Mouse (Mus musculus) heart, embryonic 16.5 days (tissue): ENCODE results near the gene Stk39. TPM values are rescaled to one million over a fixed set of nuclear protein-coding genes. Genes with fewer than 3 reads are reported as not detected.

Experiments used
- ATAC-seq: fragments of 200-750 bp; cut with Nextera tagmentation; replicated peaks from 2 replicates; pipeline ENCODE4 v1.8.0; 2017; ENCODE audit warnings: moderate number of reproducible peaks; ENCODE audit not compliant: insufficient read depth, low FRiP score; ENCODE audit errors: extremely low read depth
- H3K27ac ChIP-seq: fragments of 300-500 bp; sonication (generic); 2 replicates; pipeline ENCODE4 v1.5.1; 2014; ENCODE audit warnings: mild to moderate bottlenecking, low read length, control low read depth, moderate library complexity
- H3K27me3 ChIP-seq: fragments of 300-500 bp; sonication (generic); 2 replicates; pipeline ENCODE4 v1.6.1; 2014; ENCODE audit warnings: low read length, mixed read lengths; ENCODE audit not compliant: control insufficient read depth, insufficient read depth
- H3K36me3 ChIP-seq: fragments of 300-500 bp; sonication (generic); 2 replicates; pipeline ENCODE4 v1.6.1; 2014; ENCODE audit not compliant: control insufficient read depth, insufficient read depth
- H3K4me1 ChIP-seq: fragments of 300-500 bp; sonication (generic); 2 replicates; pipeline ENCODE4 v1.6.1; 2014; ENCODE audit warnings: low read length, mixed read lengths; ENCODE audit not compliant: control insufficient read depth, insufficient read depth
- H3K4me2 ChIP-seq: fragments of 300-500 bp; sonication (generic); 2 replicates; pipeline ENCODE4 v1.6.1; 2014; ENCODE audit warnings: low read depth, mild to moderate bottlenecking, control low read depth, low read length
- H3K4me3 ChIP-seq: fragments of 300-500 bp; sonication (generic); 2 replicates; pipeline ENCODE4 v1.5.1; 2014; ENCODE audit warnings: mild to moderate bottlenecking, control low read depth, low read length
- H3K9ac ChIP-seq: fragments of 300-500 bp; sonication (generic); 2 replicates; pipeline ENCODE4 v1.6.1; 2014; ENCODE audit warnings: low read length, control low read depth
- H3K9me3 ChIP-seq: fragments of 300-500 bp; sonication (generic); replicated peaks from 2 replicates; pipeline ENCODE4 v1.6.1; 2016; ENCODE audit warnings: low read length; ENCODE audit not compliant: control insufficient read depth
- WGBS: fragments of 180-500 bp; shearing (Covaris S2); extraction: QIAGEN DNeasy Blood & Tissue Kit; methylation state at CpG from one replicate; pipeline ENCODE4 v1.1.7; 2014; 5-methylcytosine and 5-hydroxymethylcytosine counted together
- polyA plus RNA-seq: library from polyadenylated mRNA; unstranded; fragments of >200 nt; fragmentation: Nextera tagmentation; extraction: Ambion mirVana; gene quantifications from 2 replicates; pipeline ENCODE4 v1.2.1, GENCODE M21; 2015

The Stk39 gene
- polyA plus RNA-seq, 1 experiment from 2014 or later, result 61.8 TPM

- ATAC-seq, result no peak
- Histone ChIP-seq H3K9ac (0 out of 2 replicates have a peak overlapping the region, but pooled peaks have one; percentile 12), H3K36me3 (peaks cover 4% of the 10 kb centered on the region; the same call in 1 of the 2 replicates), H3K4me2 (no peak overlapping the region), H3K4me1 (peaks cover 33% of the 10 kb centered on the region), H3K27ac (0 out of 2 replicates have a peak overlapping the region, but pooled peaks have one; percentile 32), H3K27me3 (no peaks in the 10 kb centered on the region), H3K9me3 (no peaks in the 10 kb centered on the region), H3K4me3 (no peak overlapping the region)
- 64% methylated on average over 6 of the region's 6 CpGs for WGBS
These were observed 28.9 kb downstream of the Stk39 start for GRCm38 (mm10) chr2:68443141-68443540.

DNA sequence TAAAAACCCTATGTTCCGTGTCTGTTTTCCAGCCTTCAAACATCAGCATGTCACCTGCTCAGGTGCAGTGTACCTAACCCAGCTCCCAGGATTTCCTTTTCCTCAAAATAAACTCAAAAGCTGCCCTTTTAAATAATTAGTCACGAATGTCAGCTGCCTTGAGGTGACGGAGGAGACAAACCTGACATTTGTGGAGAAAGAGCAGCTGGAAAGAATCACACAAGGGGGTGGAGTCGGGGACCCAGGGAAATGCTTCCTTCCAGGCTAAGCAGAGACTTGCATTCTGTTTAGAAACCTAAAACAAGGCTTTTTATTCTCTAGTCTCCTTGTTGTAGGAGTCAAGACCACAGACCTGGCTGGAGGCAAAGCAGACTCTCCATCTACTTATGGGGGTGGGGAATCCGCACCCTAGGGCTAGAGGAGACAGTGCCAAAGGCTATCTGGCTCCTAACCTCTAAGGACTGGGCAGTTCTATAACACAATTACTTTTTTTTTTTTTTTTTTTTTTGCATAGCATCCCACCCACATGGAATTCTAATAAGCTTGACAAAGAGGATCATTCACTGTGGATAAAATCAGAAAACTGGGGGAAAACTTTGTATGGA lies 29.9 kb downstream of the Stk39 start:
- Histone ChIP-seq H3K27ac (0 out of 2 replicates have a peak overlapping the region, but pooled peaks have one; percentile 29), H3K4me2 (no peak overlapping the region), H3K27me3 (no peaks in the 10 kb centered on the region), H3K4me1 (peaks cover 42% of the 10 kb centered on the region), H3K9ac (no peak overlapping the region), H3K4me3 (no peak overlapping the region), H3K9me3 (no peaks in the 10 kb centered on the region), H3K36me3 (peaks cover 4% of the 10 kb centered on the region; the same call in 1 of the 2 replicates)
- no peak for ATAC-seq
- WGBS, result 42% methylated on average over 5 of the region's 5 CpGs

GRCm38 (mm10) chr2:68439614-68440013 lies 32.5 kb downstream of the Stk39 start:
- no peak for ATAC-seq
- H3K4me3 ChIP-seq, result no peak overlapping the region
- no peak overlapping the region for H3K9ac ChIP-seq
- 77% methylated on average over 9 of the region's 9 CpGs for WGBS
- H3K4me2 ChIP-seq, result no peak overlapping the region
- no peaks in the 10 kb centered on the region for H3K27me3 ChIP-seq
- peaks cover 67% of the 10 kb centered on the region for H3K4me1 ChIP-seq
- H3K9me3 ChIP-seq, result no peaks in the 10 kb centered on the region
- no peaks in the 10 kb centered on the region for H3K36me3 ChIP-seq
- H3K27ac ChIP-seq, result no peak overlapping the region

GRCm38 (mm10) chr2:68437920-68438319 lies 34.1 kb downstream of the Stk39 start:
- Histone ChIP-seq H3K9me3 (no peaks in the 10 kb centered on the region), H3K27me3 (no peaks in the 10 kb centered on the region), H3K4me1 (peaks cover 74% of the 10 kb centered on the region), H3K36me3 (no peaks in the 10 kb centered on the region), H3K27ac (peak overlapping the region; percentile 61), H3K4me3 (no peak overlapping the region), H3K9ac (peak overlapping the region; percentile 4; the same call in 1 of the 2 replicates), H3K4me2 (no peak overlapping the region)
- peak; percentile 20; the same call in 1 of the 2 replicates for ATAC-seq
- 26% methylated on average over 5 of the region's 5 CpGs for WGBS

DNA sequence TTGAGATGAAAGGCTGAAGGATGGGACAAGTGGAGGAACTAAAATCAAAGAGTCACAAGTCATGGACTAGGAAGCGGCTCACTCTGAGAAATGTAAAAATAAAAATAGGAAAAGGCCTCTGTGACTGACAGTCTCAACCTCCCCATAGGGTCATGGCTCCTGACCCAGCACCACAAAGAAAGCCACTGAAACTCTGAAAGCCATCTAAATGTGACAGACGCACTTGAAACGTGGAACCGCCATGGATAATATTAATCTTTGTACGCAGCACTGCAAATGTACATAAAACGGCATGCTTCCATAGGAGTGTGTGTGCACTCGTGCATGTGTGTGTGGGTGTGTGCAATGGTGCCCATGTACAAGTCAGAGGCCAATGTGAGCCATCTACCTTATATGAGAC lies 34.9 kb downstream of the Stk39 start:
- ATAC-seq, result no peak
- no peaks in the 10 kb centered on the region for H3K9me3 ChIP-seq
- 88% methylated on average over 7 of the region's 7 CpGs for WGBS
- H3K27me3 ChIP-seq, result no peaks in the 10 kb centered on the region
- H3K9ac ChIP-seq, result no peak overlapping the region
- H3K4me2 ChIP-seq, result no peak overlapping the region
- H3K4me1 ChIP-seq, result peaks cover 69% of the 10 kb centered on the region
- no peaks in the 10 kb centered on the region for H3K36me3 ChIP-seq
- peak overlapping the region; percentile 33; the same call in 1 of the 2 replicates for H3K27ac ChIP-seq
- no peak overlapping the region for H3K4me3 ChIP-seq

DNA sequence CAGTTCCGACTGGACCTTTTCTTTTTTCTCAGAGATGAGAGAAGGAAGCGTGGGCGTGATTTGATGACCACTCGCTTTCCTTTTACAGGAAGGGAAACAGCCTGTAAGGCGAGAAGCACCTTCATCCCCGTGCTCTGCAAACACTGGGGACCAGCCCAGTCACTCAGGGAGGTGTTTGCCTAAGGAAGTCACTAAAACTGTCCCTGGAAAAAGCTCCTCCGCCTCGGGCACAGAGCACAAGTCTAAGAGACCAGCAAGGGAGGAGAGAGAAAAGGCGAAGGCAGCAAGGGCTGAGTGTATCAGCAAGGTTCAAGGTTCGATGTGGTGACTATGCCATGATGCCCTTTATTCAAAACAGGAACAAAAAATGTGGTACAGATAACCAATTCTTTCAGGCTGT lies 35.8 kb downstream of the Stk39 start:
- peak overlapping the region; percentile 63 for H3K9ac ChIP-seq
- H3K27me3 ChIP-seq, result no peaks in the 10 kb centered on the region
- WGBS, result 18% methylated on average over 10 of the region's 10 CpGs
- no peak; the same call in 1 of the 2 replicates for ATAC-seq
- H3K4me3 ChIP-seq, result peak overlapping the region; percentile 23
- H3K9me3 ChIP-seq, result no peaks in the 10 kb centered on the region
- peak overlapping the region; percentile 60 for H3K4me2 ChIP-seq
- H3K36me3 ChIP-seq, result no peaks in the 10 kb centered on the region
- peak overlapping the region; percentile 75 for H3K27ac ChIP-seq
- peaks cover 65% of the 10 kb centered on the region for H3K4me1 ChIP-seq

DNA sequence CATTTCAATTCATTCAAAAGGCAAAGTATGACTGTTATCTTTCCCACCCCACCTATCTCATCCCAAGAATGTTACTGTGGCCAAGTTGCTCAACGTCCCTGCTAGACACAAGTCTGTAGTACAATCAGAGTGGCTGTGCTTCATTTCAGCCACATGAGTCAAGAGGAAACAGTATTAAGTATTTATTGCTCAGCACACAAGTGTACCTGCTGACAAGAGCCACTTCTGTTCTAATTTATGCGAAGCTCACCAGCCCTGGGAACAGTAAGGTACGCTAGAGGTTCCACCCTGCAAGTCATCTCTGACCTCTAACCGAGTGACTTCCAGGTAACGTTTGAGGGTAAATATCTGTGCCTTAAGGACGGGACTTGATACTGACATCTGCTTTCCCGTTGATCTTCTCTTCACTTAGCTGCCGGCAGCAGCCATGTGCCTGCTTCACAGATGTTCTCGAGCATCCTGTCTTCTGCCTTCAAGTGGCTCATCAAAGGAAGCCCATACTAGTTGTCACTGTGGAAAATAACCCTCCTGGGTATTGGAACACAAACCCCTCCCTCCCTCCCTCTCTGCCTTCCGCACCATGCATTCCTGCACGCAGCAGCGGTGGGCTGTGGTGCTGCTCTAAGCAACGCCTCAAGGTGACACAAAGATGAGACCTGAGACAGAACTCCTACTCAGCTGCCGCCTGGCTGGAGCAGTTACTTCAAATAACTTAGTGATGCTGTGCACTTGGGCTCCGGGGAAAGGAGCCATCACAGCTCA lies 36.4 kb downstream of the Stk39 start:
- H3K4me3 ChIP-seq, result peak overlapping the region; percentile 23

GRCm38 (mm10) chr2:68434997-68435396 lies 37.1 kb downstream of the Stk39 start:
- Histone ChIP-seq H3K4me1 (peaks cover 73% of the 10 kb centered on the region), H3K4me2 (peak overlapping the region; percentile 37), H3K27me3 (no peaks in the 10 kb centered on the region), H3K4me3 (no peak overlapping the region), H3K36me3 (no peaks in the 10 kb centered on the region), H3K9me3 (no peaks in the 10 kb centered on the region), H3K9ac (no peak overlapping the region), H3K27ac (peak overlapping the region; percentile 75)
- WGBS, result 35% methylated on average over 4 of the region's 4 CpGs
- no peak for ATAC-seq

More for the DNA sequence above, 36.4 kb downstream of the Stk39 start:
- Histone ChIP-seq H3K9me3 (no peaks in the 10 kb centered on the region), H3K27ac (peak overlapping the region; percentile 75), H3K36me3 (no peaks in the 10 kb centered on the region), H3K4me1 (peaks cover 67% of the 10 kb centered on the region), H3K4me2 (peak overlapping the region; percentile 60), H3K9ac (peak overlapping the region; percentile 63), H3K27me3 (no peaks in the 10 kb centered on the region)
- peak; percentile 26 for ATAC-seq
- WGBS, result 10% methylated on average over 15 of the region's 15 CpGs

- H3K4me1 ChIP-seq, result peaks cover 75% of the 10 kb centered on the region
- H3K4me2 ChIP-seq, result peak overlapping the region; percentile 37; the same call in 1 of the 2 replicates
- peak overlapping the region; percentile 75 for H3K27ac ChIP-seq
- WGBS, result 45% methylated on average over 5 of the region's 5 CpGs
- no peaks in the 10 kb centered on the region for H3K36me3 ChIP-seq
- ATAC-seq, result no peak
- no peaks in the 10 kb centered on the region for H3K9me3 ChIP-seq
- 0 out of 2 replicates have a peak overlapping the region, but pooled peaks have one; percentile 9 for H3K9ac ChIP-seq
- no peak overlapping the region for H3K4me3 ChIP-seq
- H3K27me3 ChIP-seq, result no peaks in the 10 kb centered on the region
These were observed 37.5 kb downstream of the Stk39 start for GRCm38 (mm10) chr2:68434576-68434975.
